Mouse (Mus musculus): ENCODE measurements around the gene Car2. TPM values are rescaled to one million over a fixed set of nuclear protein-coding genes. Genes with fewer than 3 reads are reported as not detected.

The Car2 gene
- total RNA-seq, 2 experiments from 2014 or later = 6.3 to 6.7 TPM

GRCm38 (mm10) chr3:14877251-14877909, 8.7 kb upstream of the Car2 start:
- intact Hi-C loops (cut with DNase I) = loop anchor here (10.0 kb wide), 1 partner anchor 217 kb away; no protein-coding TSS in a partner anchor

GRCm38 (mm10) chr3:14878749-14879223, 7.3 kb upstream of the Car2 start:
- intact Hi-C loops (cut with DNase I) = loop anchor here (10.0 kb wide), 1 partner anchor 216 kb away; no protein-coding TSS in a partner anchor
- no peak for DNase-seq

More at GRCm38 (mm10) chr3:14877251-14877909, 8.7 kb upstream of the Car2 start:
- DNase-seq = no peak

GRCm38 (mm10) chr3:14879293-14879692, 6.8 kb upstream of the Car2 start:
- intact Hi-C loops (cut with DNase I) = loop anchor here (10.0 kb wide), 1 partner anchor 216 kb away; no protein-coding TSS in a partner anchor
- DNase-seq = no peak

GRCm38 (mm10) chr3:14880277-14880676, 5.8 kb upstream of the Car2 start:
- DNase-seq = no peak
- intact Hi-C loops (cut with DNase I) = loop anchor here (10.0 kb wide), 1 partner anchor 145 kb away; no protein-coding TSS in a partner anchor

- DNase-seq = no peak
- intact Hi-C loops (cut with DNase I) = loop anchor here (10.0 kb wide), 1 partner anchor 143 kb away; no protein-coding TSS in a partner anchor
These were observed 4.1 kb upstream of the Car2 start for GRCm38 (mm10) chr3:14882005-14882404.

GRCm38 (mm10) chr3:14882756-14883155, 3.3 kb upstream of the Car2 start:
- intact Hi-C loops (cut with DNase I) = loop anchor here (10.0 kb wide), 1 partner anchor 142 kb away; no protein-coding TSS in a partner anchor
- no peak for DNase-seq

- intact Hi-C loops (cut with DNase I) = loop anchor here (10.0 kb wide), 1 partner anchor 140 kb away; no protein-coding TSS in a partner anchor
- no peak for DNase-seq
These were observed 1.2 kb upstream of the Car2 start for GRCm38 (mm10) chr3:14884826-14885225.

GRCm38 (mm10) chr3:14887134-14887666, 1.1 kb downstream of the Car2 start:
- no peak for DNase-seq
- intact Hi-C loops (cut with DNase I) = loop anchor here (10.0 kb wide), 1 partner anchor 138 kb away; no protein-coding TSS in a partner anchor

GRCm38 (mm10) chr3:14887686-14888295, 1.7 kb downstream of the Car2 start:
- intact Hi-C loops (cut with DNase I) = loop anchor here (10.0 kb wide), 1 partner anchor 137 kb away; no protein-coding TSS in a partner anchor
- DNase-seq = no peak

GRCm38 (mm10) chr3:14888549-14888948, 2.5 kb downstream of the Car2 start:
- intact Hi-C loops (cut with DNase I) = loop anchor here (10.0 kb wide), 1 partner anchor 136 kb away; no protein-coding TSS in a partner anchor
- DNase-seq = no peak

- intact Hi-C loops (cut with DNase I) = loop anchor here (10.0 kb wide), 1 partner anchor 136 kb away; no protein-coding TSS in a partner anchor
- no peak for DNase-seq
These were observed 3.0 kb downstream of the Car2 start for GRCm38 (mm10) chr3:14889085-14889484.

- DNase-seq = no peak
- intact Hi-C loops (cut with DNase I) = loop anchor here (10.0 kb wide), 1 partner anchor 135 kb away; no protein-coding TSS in a partner anchor
These were observed 3.8 kb downstream of the Car2 start for GRCm38 (mm10) chr3:14889716-14890409.

GRCm38 (mm10) chr3:14892991-14893390, 6.9 kb downstream of the Car2 start:
- intact Hi-C loops (cut with DNase I) = no loop called here
- DNase-seq = no peak

- no peak for DNase-seq
These were observed 7.6 kb downstream of the Car2 start for GRCm38 (mm10) chr3:14893700-14894099.

GRCm38 (mm10) chr3:14895333-14895732, 9.3 kb downstream of the Car2 start:
- intact Hi-C loops (cut with DNase I) = no loop called here

More at GRCm38 (mm10) chr3:14893700-14894099, 7.6 kb downstream of the Car2 start:
- intact Hi-C loops (cut with DNase I) = no loop called here

GRCm38 (mm10) chr3:14897770-14898169, 11.7 kb downstream of the Car2 start:
- no peak for DNase-seq
- intact Hi-C loops (cut with DNase I) = no loop called here

More at GRCm38 (mm10) chr3:14895333-14895732, 9.3 kb downstream of the Car2 start:
- DNase-seq = no peak

- DNase-seq = no peak
- intact Hi-C loops (cut with DNase I) = no loop called here
These were observed 17.3 kb downstream of the Car2 start for GRCm38 (mm10) chr3:14903380-14903779.

GRCm38 (mm10) chr3:14904165-14904564, 18.1 kb downstream of the Car2 start:
- no peak for DNase-seq
- intact Hi-C loops (cut with DNase I) = no loop called here

GRCm38 (mm10) chr3:14907271-14907670, 21.2 kb downstream of the Car2 start:
- DNase-seq = no peak
- intact Hi-C loops (cut with DNase I) = no loop called here

GRCm38 (mm10) chr3:14911992-14912582, 26.0 kb downstream of the Car2 start:
- intact Hi-C loops (cut with DNase I) = no loop called here
- no peak for DNase-seq
